Mouse (Mus musculus): ENCODE measurements around the gene Gabrr3.
A peak's percentile ranks its signal among the peaks of the same experiment; 100 is the strongest.

Gene Gabrr3

GRCm38 (mm10) chr16:59469846-59470245 lies 62.7 kb downstream of the Gabrr3 start:
- DNase-seq (ENCODE audit: low spot score in 2 of 2): no peak

GRCm38 (mm10) chr16:59471637-59472278 lies 64.6 kb downstream of the Gabrr3 start, which contains the start of gene Riox2:
TSS of gene Riox2 (plus strand) at chr16:59471775.
- peak; percentile 55 to 65 for DNase-seq (ENCODE audit: low spot score in 2 of 2)

- DNase-seq (ENCODE audit: low spot score in 2 of 2): no peak
These were observed 65.4 kb downstream of the Gabrr3 start for GRCm38 (mm10) chr16:59472546-59472945.

GRCm38 (mm10) chr16:59474788-59475187 lies 67.7 kb downstream of the Gabrr3 start:
- peak in 1 of 2 experiments; percentile 38 for DNase-seq (ENCODE audit: low spot score in 2 of 2)

- DNase-seq (ENCODE audit: low spot score in 2 of 2): no peak
These were observed 70.8 kb downstream of the Gabrr3 start for GRCm38 (mm10) chr16:59477955-59478354.

GRCm38 (mm10) chr16:59487239-59487638 lies 80.1 kb downstream of the Gabrr3 start:
- no peak for DNase-seq (ENCODE audit: low spot score in 2 of 2)

- no peak for DNase-seq (ENCODE audit: low spot score in 2 of 2)
These were observed 80.9 kb downstream of the Gabrr3 start for GRCm38 (mm10) chr16:59487975-59488548.

- DNase-seq (ENCODE audit: low spot score in 2 of 2): no peak
These were observed 86.1 kb downstream of the Gabrr3 start for GRCm38 (mm10) chr16:59493199-59493598.

- no peak for DNase-seq (ENCODE audit: low spot score in 2 of 2)
These were observed 90.8 kb downstream of the Gabrr3 start for GRCm38 (mm10) chr16:59497947-59498346.

- DNase-seq (ENCODE audit: low spot score in 2 of 2): no peak
These were observed 92.0 kb downstream of the Gabrr3 start for GRCm38 (mm10) chr16:59499180-59499579.

- DNase-seq (ENCODE audit: low spot score in 2 of 2): no peak
These were observed 102.7 kb downstream of the Gabrr3 start for GRCm38 (mm10) chr16:59509830-59510229.

Measured in frontal cortex, postnatal 14 days (tissue).